Mouse (Mus musculus): ENCODE data around the gene Il31.

DNA sequence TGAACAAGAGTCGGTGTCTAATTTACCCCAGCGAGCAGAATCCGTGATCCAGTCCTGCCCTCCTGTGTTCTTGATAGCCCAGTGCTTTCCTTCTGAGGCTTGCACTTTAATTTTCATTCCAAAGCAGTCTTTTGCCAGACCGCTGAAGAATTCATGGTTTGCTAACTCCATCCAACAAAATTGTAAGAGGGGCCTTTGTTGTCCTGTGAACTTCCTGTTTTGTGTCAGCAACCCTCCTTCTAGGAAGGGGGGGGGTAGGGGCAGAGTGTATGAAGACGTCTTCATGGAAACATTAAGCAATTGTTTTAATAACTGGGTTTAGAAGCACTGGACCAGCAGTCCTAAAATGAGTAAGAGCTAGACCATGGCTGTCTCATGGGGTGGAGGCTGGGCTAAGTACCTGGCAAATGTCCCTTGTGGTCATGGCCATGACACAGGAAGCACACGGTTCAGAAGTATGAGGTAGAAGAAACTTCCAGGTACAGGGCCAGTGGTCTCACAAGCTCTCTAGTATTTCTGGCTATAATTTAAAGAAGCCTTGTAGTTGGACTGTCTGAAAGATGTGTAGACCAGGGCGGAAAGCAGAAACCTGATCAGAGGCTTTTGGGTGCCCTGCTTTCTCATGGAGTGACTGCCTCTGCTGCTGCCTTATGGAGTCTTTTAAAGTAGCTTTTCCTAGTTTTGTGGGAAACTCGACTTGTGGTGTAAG is 53.1 kb downstream of the Il31 start:
- TF ChIP-seq HCFC1 (IDR thresholded peaks at IDR 0.05; ENCODE audit: borderline replicate concordance, insufficient read depth, low read length): no peak
- no peak for TF ChIP-seq ZC3H11A (IDR thresholded peaks at IDR 0.05; ENCODE audit: borderline replicate concordance, low read depth, low read length)
- TF ChIP-seq CHD2 (IDR thresholded peaks at IDR 0.05; ENCODE audit: low read depth, low read length): no peak
- TF ChIP-seq ZNF384 (IDR thresholded peaks at IDR 0.05; ENCODE audit: low read depth, low read length): no peak
